Comparison of ENCODE assay signal across 24 mouse cellular contexts in the genomic region with DNA sequence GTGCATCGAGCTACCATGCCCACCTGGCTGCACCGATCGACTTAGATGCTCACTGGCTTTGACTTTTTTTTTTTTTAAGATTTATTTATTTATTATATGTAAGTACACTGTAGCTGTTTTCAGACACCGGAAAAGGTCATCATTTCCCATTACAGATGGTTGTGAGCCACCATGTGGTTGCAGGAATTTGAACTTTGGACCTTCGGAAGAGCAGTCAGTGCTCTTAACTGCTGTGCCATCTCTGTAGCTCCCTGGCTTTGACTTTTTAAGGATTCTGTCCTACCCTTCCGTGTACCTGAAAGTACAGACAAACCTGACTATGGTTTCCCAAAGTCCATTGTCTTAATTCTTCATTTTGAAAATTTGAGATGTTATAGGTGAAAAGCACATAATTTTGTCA. TPM values are rescaled to one million over a fixed set of nuclear protein-coding genes. Genes with fewer than 3 reads are reported as not detected.
A peak's percentile ranks its signal among the peaks of the same experiment; 100 is the strongest.
DNase-seq lines count a peak whose midpoint lies in the region; ATAC-seq and TF ChIP-seq lines count a peak whose summit lies in the region.
"Had no signal": no experiment of that assay in that cellular context is flagged by ENCODE, and none has a peak within 500 bp of the region (broad histone marks: within the 10 kb centered on the region; RNA-seq: fewer than 3 reads in every experiment).

No protein-coding gene starts in this region.

- peaks cover 43% of the 10 kb centered on the region for H3K36me3 ChIP-seq in liver, adult 2 months (ENCODE audit: control insufficient read depth, insufficient read depth, low read length)
- peaks cover 31% of the 10 kb centered on the region for H3K36me3 ChIP-seq in liver, postnatal 0 days (replicated peaks; ENCODE audit: insufficient read depth, low read length)

- no peak overlapping the region for H3K9ac ChIP-seq in liver, adult 2 months (ENCODE audit: low read depth, low read length)
- no peak overlapping the region for H3K9ac ChIP-seq in liver, postnatal 0 days (replicated peaks)
- H3K9ac ChIP-seq: embryonic facial prominence, embryonic 12.5 days; forebrain, embryonic 13.5 days; forebrain, embryonic 15.5 days had no signal

- H3K79me2 ChIP-seq in liver, adult 2 months (ENCODE audit: control insufficient read depth, insufficient read depth, low read length): no peaks in the 10 kb centered on the region; the same call in 1 of the 2 replicates

- no peaks in the 10 kb centered on the region for H3K27me3 ChIP-seq in liver, adult 2 months (ENCODE audit: control insufficient read depth, insufficient read depth, low read length)
- no peaks in the 10 kb centered on the region for H3K27me3 ChIP-seq in liver, postnatal 0 days (ENCODE audit: insufficient read depth, low read length)
- H3K27me3 ChIP-seq: CH12.LX; embryonic facial prominence, embryonic 12.5 days; forebrain, embryonic 13.5 days; forebrain, embryonic 15.5 days; Patski had no signal

- no peak overlapping the region for H3K4me3 ChIP-seq in liver, adult 2 months (ENCODE audit: insufficient read depth, low read depth, low read length)
- H3K4me3 ChIP-seq in liver, postnatal 0 days (ENCODE audit: low read depth, low read length): no peak overlapping the region
- H3K4me3 ChIP-seq: embryonic facial prominence, embryonic 10.5 days; embryonic facial prominence, embryonic 12.5 days; forebrain, embryonic 13.5 days; forebrain, embryonic 15.5 days had no signal

- H3K4me2 ChIP-seq in liver, postnatal 0 days (ENCODE audit: low read depth, low read length): no peak overlapping the region
- H3K4me2 ChIP-seq: embryonic facial prominence, embryonic 12.5 days; forebrain, embryonic 13.5 days; forebrain, embryonic 15.5 days had no signal

- H3K27ac ChIP-seq in liver, adult 2 months (replicated peaks; ENCODE audit: insufficient read depth, low read depth, low read length): no peak overlapping the region
- no peak overlapping the region for H3K27ac ChIP-seq in liver, postnatal 0 days (ENCODE audit: low read depth)
- H3K27ac ChIP-seq: embryonic facial prominence, embryonic 10.5 days; embryonic facial prominence, embryonic 12.5 days; forebrain, embryonic 13.5 days; forebrain, embryonic 15.5 days had no signal

- TF ChIP-seq CTCF in liver, adult 2 months (IDR thresholded peaks at IDR 0.05; ENCODE audit: low read depth, low read length): no peak
- TF ChIP-seq CTCF in liver, postnatal 0 days (IDR thresholded peaks at IDR 0.05; ENCODE audit: low read depth): no peak

- peak; percentile 11 for DNase-seq in kidney, adult 11 months
- no peak for DNase-seq in kidney, postnatal 14 days
- DNase-seq in kidney, adult 9 months: peak; percentile 47
- no peak for DNase-seq in kidney, adult 18-20 months
- peak; percentile 57 for DNase-seq in liver, adult 2 months (ENCODE audit: extremely low read depth, low read depth, low spot score)
- DNase-seq in liver, postnatal 0 days: no peak
- DNase-seq: adrenal gland, adult 8-10 months; adrenal gland, postnatal 14 days; adrenal gland, postnatal 36 days; B cell, adult 2 months; cerebellum, adult 11-12 months; cerebellum, adult 2 months; cerebellum, adult 9-10 months; cerebellum, postnatal 10 days; cerebellum, postnatal 25 days had no signal

- no peak for TF ChIP-seq EP300 in liver, postnatal 0 days (IDR thresholded peaks at IDR 0.05; ENCODE audit: low read depth)

- WGBS in liver, adult 2 months: 75% methylated on average over 6 of the region's 6 CpGs
- WGBS in liver, postnatal 0 days (ENCODE audit: insufficient replicate concordance): 86% methylated on average over 6 of the region's 6 CpGs

- no peak for ATAC-seq in liver, postnatal 0 days
- ATAC-seq: activated CD4-positive, CD25-positive, alpha-beta regulatory T cell, adult 4 months; CD4-positive, CD25-positive, alpha-beta regulatory T cell, adult 4 months; forebrain, embryonic 13.5 days; forebrain, embryonic 15.5 days; Patski had no signal

- H3K9me3 ChIP-seq in liver, postnatal 0 days (ENCODE audit: low read length): no peaks in the 10 kb centered on the region
- H3K9me3 ChIP-seq: embryonic facial prominence, embryonic 10.5 days; embryonic facial prominence, embryonic 12.5 days; forebrain, embryonic 13.5 days; forebrain, embryonic 15.5 days; G1E had no signal

- TF ChIP-seq POLR2A in liver, adult 2 months (IDR thresholded peaks at IDR 0.05; ENCODE audit: extremely low read depth, insufficient read depth, low read length): no peak

- peaks cover 2% of the 10 kb centered on the region; the same call in 1 of the 2 replicates for H3K4me1 ChIP-seq in liver, adult 2 months (ENCODE audit: control insufficient read depth, insufficient read depth, low read length)
- no peaks in the 10 kb centered on the region for H3K4me1 ChIP-seq in liver, postnatal 0 days (ENCODE audit: insufficient read depth)
- H3K4me1 ChIP-seq: embryonic facial prominence, embryonic 10.5 days; embryonic facial prominence, embryonic 12.5 days; forebrain, embryonic 13.5 days; forebrain, embryonic 15.5 days had no signal

RNA-seq across cellular contexts. Expression of a gene that starts 8.4 kb away (rescaled TPM):
- total RNA-seq in liver, adult 2 months (2014; rRNA removed): 140 and 160 TPM in 2 replicates
- polyA plus RNA-seq in liver, adult 2 months (2012; rRNA removed): 129 and 148 TPM in 2 replicates
- 223 and 224 TPM in 2 replicates for polyA plus RNA-seq in liver, postnatal 0 days (2015; fragmentation: Nextera tagmentation; extraction: Ambion mirVana)

RNA-seq across cellular contexts. Expression of a gene that starts 53.0 kb away (rescaled TPM):
- 49.9 and 60.1 TPM in 2 replicates for total RNA-seq in liver, adult 2 months (2014; rRNA removed)
- 7.6 TPM in 2 replicates for polyA plus RNA-seq in liver, adult 2 months (2012; rRNA removed)
- 20.7 and 22.2 TPM in 2 replicates for polyA plus RNA-seq in liver, postnatal 0 days (2015; fragmentation: Nextera tagmentation; extraction: Ambion mirVana)

Comparison
In these comparisons a context has a peak if more than half of its experiments do, and no peak if none do; other contexts are left out.
1. DNase-seq: peak in kidney, adult 11 months (single experiment), kidney, adult 9 months (single experiment) and liver, adult 2 months (single experiment); none in kidney, postnatal 14 days (single experiment), kidney, adult 18-20 months (single experiment) and liver, postnatal 0 days (single experiment).